29 mouse cellular contexts compared by ENCODE assay signal in genomic region chr7:40788486-40788885, GRCm38 (mm10).
"Had no signal": no experiment of that assay in that cellular context is flagged by ENCODE, and none has a peak within 500 bp of the region (broad histone marks: within the 10 kb centered on the region; RNA-seq: fewer than 3 reads in every experiment).

No protein-coding gene starts in this region.

- H3K27ac ChIP-seq: limb, embryonic 10.5 days; limb, embryonic 12.5 days; limb, embryonic 13.5 days; limb, embryonic 15.5 days; liver, embryonic 12.5 days; liver, embryonic 13.5 days; liver, embryonic 14.5 days; liver, embryonic 15.5 days; lung, embryonic 15.5 days; macrophage; midbrain, embryonic 10.5 days; midbrain, embryonic 12.5 days; midbrain, embryonic 13.5 days; midbrain, embryonic 15.5 days; neural tube, embryonic 12.5 days; neural tube, embryonic 13.5 days had no signal

- H3K4me3 ChIP-seq: limb, embryonic 10.5 days; limb, embryonic 12.5 days; limb, embryonic 13.5 days; limb, embryonic 15.5 days; liver, embryonic 12.5 days; liver, embryonic 13.5 days; liver, embryonic 15.5 days; lung, embryonic 15.5 days; megakaryocyte, embryonic 14.5 days; midbrain, embryonic 10.5 days; midbrain, embryonic 12.5 days; midbrain, embryonic 13.5 days; midbrain, embryonic 15.5 days; myocyte; neural tube, embryonic 12.5 days; neural tube, embryonic 13.5 days had no signal

- DNase-seq: left cerebral cortex, postnatal 4 days; liver; liver, embryonic 13.5 days; liver, postnatal 0 days; lung, adult 18-20 months; lung, adult 2 months; lung, embryonic 14.5 days; lung, postnatal 10 days; lung, postnatal 14 days; lung, postnatal 36 days; lung, postnatal 4 days; midbrain, embryonic 14.5 days had no signal
